Mouse (Mus musculus) stomach, postnatal 0 days (tissue): Measurements from ENCODE around the gene Trim66.

Source experiments
- CTCF ChIP-seq: IDR thresholded peaks from 2 replicates; pipeline ENCODE4 v1.5.1; 2016; ENCODE audit warnings: antibody characterized with exemption, low read depth, mild to moderate bottlenecking, moderate library complexity
- EP300 ChIP-seq: optimal IDR thresholded peaks from 2 replicates; pipeline ENCODE3; 2016; ENCODE audit warnings: antibody characterized with exemption

GRCm38 (mm10) chr7:109460698-109461097, 47.2 kb downstream of the Trim66 start:
- TF ChIP-seq CTCF = no peak
- TF ChIP-seq EP300 = no peak
